Mouse (Mus musculus) CD4-positive, CD25-positive, alpha-beta regulatory T cell, adult 2 months (primary cell): ENCODE measurements at regions not wholly inside any gene's neighbourhood (a gene's known extent, or its start where the extent isn't known, plus 50 kb on each side); places are given as distances from the start of the nearest gene placed in this dataset.
A peak's percentile ranks its signal among the peaks of the same experiment; 100 is the strongest.

Experiments used
- DNase-seq: peaks from one replicate; pipeline ENCODE4 v3.0.0-alpha.2; 2012; ENCODE audit warnings: low read depth, low spot score

- no peak for DNase-seq
These were observed 69.5 kb downstream of the Ephb3 start for GRCm38 (mm10) chr16:21274012-21274528.

- no peak for DNase-seq
These were observed 73.3 kb downstream of the Ephb3 start for GRCm38 (mm10) chr16:21277789-21278342.

GRCm38 (mm10) chr16:21278387-21278786, 73.8 kb downstream of the Ephb3 start:
- no peak for DNase-seq

- DNase-seq: no peak
These were observed 75.7 kb downstream of the Ephb3 start for GRCm38 (mm10) chr16:21280200-21280627.

- no peak for DNase-seq
These were observed 77.6 kb downstream of the Ephb3 start for GRCm38 (mm10) chr16:21281958-21282730.

- no peak for DNase-seq
These were observed 81.5 kb downstream of the Ephb3 start for GRCm38 (mm10) chr16:21286099-21286498.

GRCm38 (mm10) chr16:21289528-21289927, 85.0 kb downstream of the Ephb3 start:
- DNase-seq: no peak

GRCm38 (mm10) chr16:21293010-21293409, 88.5 kb downstream of the Ephb3 start:
- no peak for DNase-seq

- DNase-seq: no peak
These were observed 89.0 kb downstream of the Ephb3 start for GRCm38 (mm10) chr16:21293569-21293968.

GRCm38 (mm10) chr16:21294677-21295411, 90.3 kb downstream of the Ephb3 start:
- no peak for DNase-seq

- no peak for DNase-seq
These were observed 91.6 kb downstream of the Ephb3 start for GRCm38 (mm10) chr16:21295956-21296733.

- DNase-seq: no peak
These were observed 92.2 kb downstream of the Ephb3 start for GRCm38 (mm10) chr16:21296786-21297185.

GRCm38 (mm10) chr16:21298866-21299265, 94.3 kb downstream of the Ephb3 start:
- no peak for DNase-seq

GRCm38 (mm10) chr16:21305859-21306258, 101.3 kb downstream of the Ephb3 start:
- DNase-seq: no peak

- no peak for DNase-seq
These were observed 104.0 kb downstream of the Ephb3 start for GRCm38 (mm10) chr16:21308513-21308912.

- peak; percentile 75 for DNase-seq
These were observed 106.4 kb downstream of the Ephb3 start for GRCm38 (mm10) chr16:21310636-21311615.

GRCm38 (mm10) chr16:21311781-21312180, 107.2 kb downstream of the Ephb3 start:
- DNase-seq: no peak

GRCm38 (mm10) chr16:21315751-21316151, 107.2 kb upstream of the Vps8 start:
- DNase-seq: no peak

- no peak for DNase-seq
These were observed 104.8 kb upstream of the Vps8 start for GRCm38 (mm10) chr16:21318009-21318639.
